Mouse (Mus musculus) G1E-ER4 (cell line): ENCODE measurements around the gene 9430038I01Rik. TPM values are rescaled to one million over a fixed set of nuclear protein-coding genes. Genes with fewer than 3 reads are reported as not detected.

Experiments
- GATA1 ChIP-seq: IDR thresholded peaks from one replicate; pipeline ENCODE4 v1.8.0; 2012; ENCODE audit warnings: low read length, inconsistent platforms
- polyA plus RNA-seq: library from polyadenylated mRNA; stranded (reverse); fragments of >175 nt; gene quantifications from 2 replicates; pipeline ENCODE4 v1.2.3, GENCODE M21; 2012

9430038I01Rik gene
- polyA plus RNA-seq, result 11.9 and 14.8 TPM in 2 replicates

GRCm38 (mm10) chr7:137410337-137411197, at the start of gene 9430038I01Rik:
Gene 9430038I01Rik (minus strand): TSS chr7:137410762.
- no peak for TF ChIP-seq GATA1

- TF ChIP-seq GATA1, result no peak
Observed at GRCm38 (mm10) chr7:137445321-137445720, 34.8 kb upstream of the 9430038I01Rik start.

- TF ChIP-seq GATA1, result no peak
Observed at GRCm38 (mm10) chr7:137442951-137443350, 32.4 kb upstream of the 9430038I01Rik start.

GRCm38 (mm10) chr7:137438179-137438550, 27.6 kb upstream of the 9430038I01Rik start:
- TF ChIP-seq GATA1, result no peak

GRCm38 (mm10) chr7:137437440-137438178, 27.0 kb upstream of the 9430038I01Rik start, which contains the start of gene Glrx3:
Gene Glrx3 (plus strand): TSS chr7:137437614.
- no peak for TF ChIP-seq GATA1

- no peak for TF ChIP-seq GATA1
Observed at GRCm38 (mm10) chr7:137436901-137437300, 26.3 kb upstream of the 9430038I01Rik start.

GRCm38 (mm10) chr7:137431769-137432603, 21.4 kb upstream of the 9430038I01Rik start:
- no peak for TF ChIP-seq GATA1

- TF ChIP-seq GATA1, result no peak
Observed at GRCm38 (mm10) chr7:137426693-137427092, 16.1 kb upstream of the 9430038I01Rik start.

- TF ChIP-seq GATA1, result no peak
Observed at GRCm38 (mm10) chr7:137421236-137421635, 10.7 kb upstream of the 9430038I01Rik start.

GRCm38 (mm10) chr7:137420550-137420949, 10.0 kb upstream of the 9430038I01Rik start:
- TF ChIP-seq GATA1, result no peak

- TF ChIP-seq GATA1, result no peak
Observed at GRCm38 (mm10) chr7:137414710-137415109, 4.1 kb upstream of the 9430038I01Rik start.

GRCm38 (mm10) chr7:137407428-137408058, 3.0 kb downstream of the 9430038I01Rik start:
- no peak for TF ChIP-seq GATA1

GRCm38 (mm10) chr7:137404146-137404545, 6.4 kb downstream of the 9430038I01Rik start:
- no peak for TF ChIP-seq GATA1

- no peak for TF ChIP-seq GATA1
Observed at GRCm38 (mm10) chr7:137398973-137399372, 11.6 kb downstream of the 9430038I01Rik start.

GRCm38 (mm10) chr7:137397361-137397910, 13.1 kb downstream of the 9430038I01Rik start:
- TF ChIP-seq GATA1, result no peak

- TF ChIP-seq GATA1, result no peak
Observed at GRCm38 (mm10) chr7:137395421-137395820, 15.1 kb downstream of the 9430038I01Rik start.
